Mouse (Mus musculus) lung, adult 18-20 months (tissue): ENCODE data around the gene Sstr1.

Experiments
- DNase-seq, 2 experiments: peaks; one replicate each; pipeline ENCODE4 v3.0.0; 2022; ENCODE audit warnings: mixed read lengths in 2 of 2

Gene Sstr1

DNA sequence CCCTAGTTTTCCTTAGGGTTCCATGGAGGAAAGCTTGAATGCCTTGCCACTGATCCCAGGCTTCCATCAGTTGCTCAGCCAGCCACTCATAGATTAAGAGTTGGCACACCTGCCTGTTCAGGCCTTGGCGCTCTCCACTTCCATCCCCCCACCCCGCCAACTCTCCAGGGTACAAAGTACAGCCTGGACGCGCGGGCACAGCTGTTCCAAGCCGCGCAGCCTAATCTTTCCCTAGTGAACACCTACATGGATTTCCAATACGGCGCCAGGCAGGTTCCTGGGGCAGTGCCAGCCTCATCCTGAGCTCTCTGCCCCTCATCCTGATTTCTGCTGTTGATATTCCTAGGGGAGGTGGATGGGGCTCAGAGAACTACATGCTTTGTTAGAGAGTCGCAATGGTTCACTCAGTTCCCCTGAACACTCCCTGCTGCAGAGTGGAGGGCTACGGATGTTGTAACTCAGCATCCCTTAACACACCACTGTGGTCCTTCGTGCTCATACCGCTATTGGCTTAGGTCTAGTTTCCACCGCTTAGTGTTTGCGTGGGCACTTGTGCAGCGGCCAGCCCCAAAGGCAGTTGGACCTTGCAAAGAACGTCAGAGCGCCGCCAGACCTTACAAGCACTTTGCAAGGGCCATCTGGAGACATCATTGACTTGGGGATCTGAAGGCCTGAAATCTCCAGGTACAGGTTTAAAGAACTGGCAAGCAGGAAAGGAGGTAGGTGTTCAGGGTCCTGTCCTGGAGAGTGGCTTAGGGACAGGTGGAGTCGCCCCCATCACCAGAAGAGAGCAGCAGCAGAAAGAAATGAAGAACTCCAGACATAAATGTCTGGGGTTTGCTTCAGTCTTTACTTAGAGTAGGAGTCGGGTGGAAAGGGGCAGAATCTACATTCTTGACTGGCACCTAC lies at the start of gene Sstr1:
Sstr1 (plus strand) TSS at position 610 of the 909 bp plus-strand sequence.
- DNase-seq, result no peak

DNA sequence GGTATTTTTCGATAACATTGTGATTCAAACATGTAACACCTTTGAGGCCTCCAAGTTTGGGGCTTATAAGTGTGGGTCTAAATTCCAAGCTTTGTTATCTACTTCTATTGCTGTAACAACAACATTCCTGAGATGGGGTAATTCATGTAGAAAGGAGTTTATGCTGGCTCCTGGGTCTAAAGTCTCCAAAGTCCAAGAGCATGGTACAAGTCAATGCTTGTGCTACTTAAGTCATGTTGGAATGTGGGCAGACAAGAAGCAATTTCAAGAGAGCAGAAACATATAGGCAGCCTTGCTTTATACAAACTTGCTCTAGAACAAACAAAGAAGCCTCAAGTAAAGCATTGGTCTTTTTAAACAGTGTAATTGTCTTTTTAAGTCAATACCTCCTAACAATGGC lies 12.8 kb upstream of the Sstr1 start:
- no peak for DNase-seq

DNA sequence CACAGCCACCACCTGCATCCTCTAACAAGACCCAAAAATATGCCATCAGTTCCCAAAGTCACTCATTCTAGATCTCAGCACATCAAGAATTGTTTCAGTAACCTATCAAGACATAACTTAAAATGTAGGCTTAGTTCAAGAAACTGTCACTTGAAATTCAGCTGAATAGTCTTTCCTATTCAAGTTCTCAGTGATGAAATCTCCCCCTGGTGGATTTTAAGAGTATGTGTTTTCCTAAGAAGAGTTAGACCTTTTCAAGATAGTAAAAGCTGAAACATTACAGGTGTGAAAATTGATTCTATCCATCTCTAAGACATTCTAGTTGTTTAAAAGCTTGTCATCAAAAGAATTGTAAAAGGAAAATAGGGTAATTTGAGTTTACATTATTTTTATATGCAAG lies 10.4 kb upstream of the Sstr1 start:
- no peak for DNase-seq

DNA sequence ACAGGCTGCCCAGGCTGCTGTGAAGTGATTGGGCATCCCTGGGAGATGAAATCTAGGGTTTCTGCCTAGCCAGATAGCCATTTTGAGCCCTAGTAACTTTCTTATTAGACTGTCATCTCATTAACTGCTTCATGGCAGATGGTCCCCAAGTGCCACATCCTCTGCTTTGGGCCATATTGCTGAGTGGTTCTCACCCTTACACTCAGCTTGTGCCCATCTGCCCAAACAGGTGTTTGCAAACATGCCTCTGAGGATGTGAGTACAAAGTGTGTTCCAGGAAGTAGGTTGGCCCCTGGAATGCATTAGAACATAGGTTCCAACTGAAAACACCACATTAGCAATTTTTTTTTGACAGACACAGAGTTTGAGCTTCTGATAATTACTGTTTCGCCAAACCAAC lies 3.6 kb upstream of the Sstr1 start:
- no peak for DNase-seq

DNA sequence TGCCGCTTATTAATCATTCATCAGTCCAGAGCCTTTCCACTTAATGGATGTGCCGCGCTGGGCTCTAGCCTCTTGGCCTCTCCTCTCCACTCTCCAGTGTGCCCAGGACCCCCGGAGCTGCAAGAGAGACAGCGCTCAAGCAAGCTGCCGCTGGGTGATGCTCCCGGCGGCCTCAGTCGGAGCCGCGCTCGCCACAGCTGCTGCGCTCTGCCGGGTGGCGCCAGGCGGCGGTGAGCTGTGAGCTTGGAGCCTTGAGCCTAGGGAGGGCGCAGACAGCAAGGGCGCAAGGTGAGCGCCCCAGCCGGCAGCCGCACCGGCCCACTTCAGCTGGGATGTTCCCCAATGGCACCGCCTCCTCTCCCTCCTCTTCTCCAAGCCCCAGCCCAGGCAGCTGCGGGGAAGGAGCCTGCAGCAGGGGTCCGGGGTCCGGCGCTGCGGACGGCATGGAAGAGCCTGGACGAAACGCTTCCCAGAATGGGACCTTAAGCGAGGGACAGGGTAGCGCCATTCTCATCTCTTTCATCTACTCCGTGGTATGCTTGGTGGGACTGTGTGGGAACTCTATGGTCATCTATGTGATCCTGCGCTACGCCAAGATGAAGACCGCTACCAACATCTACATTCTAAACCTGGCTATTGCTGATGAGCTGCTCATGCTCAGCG lies 820 bp downstream of the Sstr1 start:
- no peak for DNase-seq

DNA sequence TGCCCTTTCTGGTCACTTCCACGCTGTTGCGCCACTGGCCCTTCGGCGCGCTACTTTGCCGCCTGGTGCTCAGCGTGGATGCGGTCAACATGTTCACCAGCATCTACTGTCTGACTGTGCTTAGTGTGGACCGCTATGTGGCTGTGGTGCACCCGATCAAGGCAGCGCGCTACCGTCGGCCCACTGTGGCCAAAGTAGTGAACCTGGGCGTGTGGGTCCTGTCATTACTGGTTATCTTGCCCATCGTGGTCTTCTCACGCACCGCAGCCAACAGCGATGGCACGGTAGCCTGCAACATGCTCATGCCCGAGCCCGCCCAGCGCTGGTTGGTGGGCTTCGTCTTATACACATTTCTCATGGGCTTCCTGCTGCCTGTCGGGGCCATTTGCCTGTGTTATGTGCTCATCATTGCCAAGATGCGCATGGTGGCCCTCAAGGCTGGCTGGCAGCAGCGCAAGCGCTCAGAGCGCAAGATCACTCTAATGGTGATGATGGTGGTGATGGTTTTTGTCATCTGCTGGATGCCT lies 1.4 kb downstream of the Sstr1 start:
- DNase-seq, result no peak

DNA sequence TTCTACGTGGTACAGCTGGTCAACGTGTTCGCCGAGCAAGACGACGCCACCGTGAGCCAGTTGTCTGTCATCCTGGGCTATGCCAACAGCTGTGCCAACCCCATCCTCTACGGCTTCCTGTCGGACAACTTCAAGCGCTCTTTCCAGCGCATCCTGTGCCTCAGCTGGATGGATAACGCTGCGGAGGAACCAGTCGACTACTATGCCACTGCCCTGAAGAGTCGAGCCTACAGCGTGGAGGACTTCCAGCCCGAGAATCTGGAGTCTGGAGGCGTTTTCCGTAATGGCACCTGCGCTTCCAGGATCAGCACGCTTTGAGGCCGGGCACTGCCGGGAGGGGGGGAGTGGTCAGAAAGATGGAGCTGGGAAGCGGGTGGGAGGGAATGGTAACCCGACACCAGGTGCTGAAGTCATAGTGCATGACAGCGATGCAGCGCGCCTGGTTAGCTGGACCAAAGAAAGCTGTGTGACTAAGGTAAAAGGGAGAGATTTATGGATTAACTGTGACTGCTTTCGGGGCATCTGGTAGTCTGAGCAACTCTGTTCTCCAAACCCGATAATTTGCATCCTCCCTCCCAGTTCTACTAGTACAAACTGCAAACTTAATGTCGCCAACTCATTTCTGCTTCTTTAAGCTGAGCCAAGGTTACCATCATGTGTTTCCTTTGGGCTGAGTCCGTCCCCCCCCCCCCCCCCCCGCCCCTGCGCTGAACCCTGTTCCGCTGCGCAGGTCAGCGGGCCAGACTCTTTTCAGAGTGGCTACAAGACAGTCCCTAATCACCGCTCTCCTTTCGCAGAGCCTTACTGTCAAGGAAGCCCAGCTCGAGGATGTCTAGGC lies 2.1 kb downstream of the Sstr1 start:
- DNase-seq, result peak; percentile 9 to 23

DNA sequence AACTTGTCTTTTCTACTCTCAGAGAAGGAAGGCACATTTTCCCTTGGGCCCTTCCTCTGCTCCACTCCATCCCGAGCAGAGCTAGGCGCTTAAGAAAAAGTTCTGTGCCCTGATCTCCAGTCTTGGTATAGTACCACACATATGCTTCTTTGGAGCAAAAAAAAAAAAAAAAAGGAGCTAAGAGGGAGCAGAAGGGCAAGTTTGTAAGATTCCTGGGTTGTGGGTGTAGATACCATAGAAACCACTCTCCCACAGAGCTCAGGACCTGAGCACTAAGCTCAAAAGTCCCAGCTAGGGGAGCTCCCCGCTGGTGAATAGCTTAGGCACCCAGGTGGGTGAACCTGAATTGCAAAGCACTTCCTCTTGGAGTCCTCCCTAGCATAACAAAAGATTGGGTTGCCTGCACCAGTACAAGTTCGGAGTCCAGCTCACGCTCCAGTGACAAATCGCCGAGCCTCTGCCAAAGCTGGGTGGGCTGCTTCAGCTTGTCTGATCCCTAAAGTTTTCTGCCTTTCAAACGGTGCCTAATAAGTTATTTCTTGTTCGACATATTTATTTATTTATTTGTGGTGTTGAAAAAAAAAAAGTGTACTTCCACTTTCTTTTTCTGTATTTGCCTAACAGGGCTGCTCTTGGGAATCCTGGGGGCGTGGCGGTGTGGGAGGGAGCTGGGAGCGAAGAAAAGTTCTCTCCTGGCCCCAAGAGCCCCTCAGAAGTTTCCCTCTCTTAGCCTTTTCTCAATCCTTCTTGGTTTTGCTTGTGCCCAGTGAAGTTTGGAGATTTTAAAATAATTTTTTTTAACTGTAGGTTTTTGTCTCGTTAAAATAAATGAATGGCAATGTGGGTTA lies 2.9 kb downstream of the Sstr1 start:
- DNase-seq, result peak in 1 of 2 experiments; percentile 17

DNA sequence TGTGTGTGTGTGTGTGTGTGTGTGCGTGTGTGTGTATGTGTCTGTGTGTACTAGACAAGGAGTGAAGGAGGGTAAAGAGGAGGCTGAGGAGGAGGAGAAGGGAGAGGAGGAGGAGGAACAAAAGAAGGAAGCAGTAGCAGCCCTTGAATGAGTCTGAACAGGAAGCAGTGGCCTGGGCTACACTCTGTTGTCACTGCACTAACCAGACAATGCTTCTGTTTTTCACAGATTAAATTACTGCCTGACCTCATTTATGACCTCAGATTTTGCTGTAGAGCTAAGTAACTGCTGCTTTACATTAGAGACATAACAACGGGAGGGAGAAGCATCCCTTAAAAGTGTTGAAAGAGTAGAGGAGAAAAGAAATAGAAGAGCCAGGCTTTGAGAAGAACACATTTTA lies 4.6 kb downstream of the Sstr1 start:
- no peak for DNase-seq

DNA sequence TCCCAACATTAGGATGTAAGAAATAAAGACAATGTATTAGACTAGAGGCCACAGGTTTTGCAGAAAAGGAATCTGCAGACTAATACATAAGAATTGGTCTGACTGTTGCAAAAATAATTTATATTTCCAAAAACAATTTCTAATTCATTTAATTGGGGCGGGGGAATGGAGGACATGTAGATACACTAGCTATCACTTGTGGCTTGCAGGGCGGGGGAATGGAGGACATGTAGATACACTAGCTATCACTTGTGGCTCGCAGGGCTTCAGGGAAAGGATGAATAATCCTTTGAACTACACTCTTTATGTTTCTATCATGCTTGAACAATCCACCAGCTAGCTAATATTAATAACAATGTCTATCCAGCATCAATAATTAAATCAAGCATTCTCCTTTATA lies 7.5 kb downstream of the Sstr1 start:
- DNase-seq, result no peak

DNA sequence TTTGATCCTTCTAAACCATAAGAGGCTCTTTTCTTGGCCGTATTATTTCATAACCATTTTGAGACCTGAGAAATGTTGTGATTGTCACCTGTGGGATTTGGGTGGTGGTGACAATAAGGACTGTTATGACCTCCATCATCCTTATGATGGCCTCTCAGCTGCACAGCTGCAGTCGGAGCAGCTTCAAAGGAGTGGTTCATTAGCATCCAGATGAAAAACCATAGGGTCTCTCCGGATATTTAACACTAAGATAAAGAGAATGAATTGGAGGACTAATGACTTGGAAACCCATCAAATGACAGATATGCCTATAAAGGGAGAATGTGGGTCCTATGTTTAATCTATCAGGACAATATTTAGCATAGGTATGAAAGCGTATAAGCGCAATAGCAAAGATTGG lies 14.1 kb downstream of the Sstr1 start:
- no peak for DNase-seq

DNA sequence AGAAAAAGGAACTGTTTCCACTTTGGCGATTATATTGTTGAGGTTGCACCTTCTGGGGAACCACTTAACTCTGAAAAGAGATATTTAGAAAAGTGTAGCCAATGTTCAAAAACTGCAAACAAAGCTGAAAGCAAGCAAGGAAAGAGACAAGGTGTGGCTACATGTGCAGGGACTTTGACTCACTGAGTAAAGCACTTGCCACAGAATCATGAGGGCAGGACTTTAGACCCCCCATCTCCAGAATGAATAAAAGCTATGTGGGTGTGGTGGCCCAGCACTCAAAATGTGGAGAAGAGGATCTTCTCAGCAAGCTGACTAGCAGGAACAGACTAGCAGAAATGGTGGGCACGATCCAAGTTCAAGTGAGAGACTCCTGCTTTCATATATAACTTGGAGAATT lies 20.9 kb downstream of the Sstr1 start:
- DNase-seq, result no peak

DNA sequence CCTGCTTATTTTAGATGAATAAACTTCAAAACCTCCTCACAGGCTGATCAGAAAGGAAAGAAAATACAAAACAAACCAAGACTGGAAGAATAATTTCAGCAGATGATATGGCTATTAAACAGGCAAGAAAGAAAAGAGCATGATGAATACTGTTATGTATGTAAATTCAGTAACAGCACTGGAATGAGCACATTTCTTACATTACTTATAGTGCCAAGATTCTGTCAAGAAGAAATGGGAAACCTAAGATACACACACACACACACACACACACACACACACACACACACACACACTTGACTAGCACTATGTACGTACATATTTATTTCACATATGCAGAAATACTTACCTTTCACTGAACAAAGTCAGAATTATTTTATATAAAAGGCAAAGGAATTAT lies 40.3 kb downstream of the Sstr1 start:
- no peak for DNase-seq
